Mouse (Mus musculus): ENCODE results near the gene Plcl1. TPM values are rescaled to one million over a fixed set of nuclear protein-coding genes. Genes with fewer than 3 reads are reported as not detected.

Plcl1 gene
- 1 to 10 TPM; 7.4 to 7.7 TPM for total RNA-seq (2021)
- long read RNA-seq, experiment 1, partial matches to known transcripts: 1 of 1 reads
- long read RNA-seq, experiment 1, other reads (novel, unspliced or antisense): 0 of 1 reads
- long read RNA-seq, experiment 2, partial matches to known transcripts: 2 of 3 reads
- long read RNA-seq, experiment 2, other reads (novel, unspliced or antisense): 1 of 3 reads

GRCm38 (mm10) chr1:55405272-55406022 is at the start of gene Plcl1:
Plcl1 (plus strand) TSS chr1:55405921.
- peak; percentile 96 for DNase-seq

DNA sequence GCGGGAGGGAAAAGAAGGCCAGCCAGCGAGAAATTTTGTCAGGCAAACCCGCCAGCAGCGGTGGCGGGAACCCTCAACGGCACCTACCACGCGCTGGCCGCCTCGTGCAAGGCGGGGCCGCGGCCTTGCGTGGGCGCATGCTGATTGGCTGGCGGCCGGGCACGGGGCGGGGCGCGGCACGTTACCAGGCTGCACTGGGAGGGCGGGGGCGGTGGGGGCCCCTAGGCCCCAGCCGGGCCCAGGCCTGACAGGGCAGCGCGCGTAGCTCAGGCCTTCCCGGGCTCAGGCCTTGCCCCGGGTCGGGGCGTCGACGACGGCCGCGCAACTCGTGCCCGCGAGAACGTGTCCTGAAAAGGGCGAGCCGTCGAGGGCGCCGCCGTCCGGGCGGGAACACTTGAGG is 43.1 kb upstream of the Plcl1 start:
- DNase-seq: no peak

GRCm38 (mm10) chr1:55363044-55363565 is 42.6 kb upstream of the Plcl1 start, which contains the start of gene Boll:
Boll (minus strand) TSS chr1:55363469.
- peak; percentile 84 for DNase-seq

GRCm38 (mm10) chr1:55363586-55363985 is 42.1 kb upstream of the Plcl1 start:
- DNase-seq: peak; percentile 46

DNA sequence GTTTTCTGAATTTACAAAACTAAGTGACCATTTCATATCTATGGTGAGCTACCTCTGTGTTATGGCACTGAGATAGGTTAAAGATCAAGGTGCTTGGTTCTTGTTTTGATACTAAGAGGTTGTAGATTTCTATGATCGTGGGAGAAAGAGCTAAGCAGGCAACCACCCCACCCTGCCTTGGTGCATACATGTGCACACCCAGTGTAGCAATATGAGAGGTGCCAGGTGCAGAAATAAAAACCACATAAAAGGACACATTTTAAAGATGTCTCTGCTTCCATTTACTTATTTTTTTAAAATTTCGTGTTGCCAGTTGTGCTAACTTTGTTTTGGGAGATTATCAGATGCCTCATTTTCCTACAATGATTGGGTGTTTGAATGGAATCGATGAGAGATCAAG is 33.1 kb upstream of the Plcl1 start:
- no peak for DNase-seq

DNA sequence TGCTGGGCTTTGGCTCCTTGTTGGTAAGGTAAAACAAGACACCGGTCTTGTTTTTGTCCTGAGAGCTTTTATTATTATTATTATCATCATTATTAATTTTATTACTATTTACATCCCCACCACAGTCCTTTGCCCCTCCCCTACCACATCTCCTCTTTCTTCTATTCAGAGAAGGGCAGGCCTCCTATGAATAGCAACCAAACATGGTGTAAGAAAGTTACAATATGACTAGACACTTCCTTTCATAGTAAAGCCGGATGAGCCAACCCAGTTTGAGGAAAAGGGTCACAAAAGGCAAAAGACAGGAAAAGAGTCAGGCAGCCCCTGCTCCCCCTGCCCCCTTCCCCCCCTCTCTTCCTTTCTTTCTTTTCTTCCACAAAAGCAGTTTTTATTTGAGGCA is 25.2 kb upstream of the Plcl1 start:
- DNase-seq: no peak

- peak; percentile 86 for DNase-seq
These were observed 22.5 kb upstream of the Plcl1 start for GRCm38 (mm10) chr1:55383114-55383773.

- DNase-seq: no peak
These were observed 5.8 kb upstream of the Plcl1 start for GRCm38 (mm10) chr1:55399891-55400290.

- peak; percentile 31 for DNase-seq
These were observed 1.3 kb upstream of the Plcl1 start for GRCm38 (mm10) chr1:55404439-55404838.

DNA sequence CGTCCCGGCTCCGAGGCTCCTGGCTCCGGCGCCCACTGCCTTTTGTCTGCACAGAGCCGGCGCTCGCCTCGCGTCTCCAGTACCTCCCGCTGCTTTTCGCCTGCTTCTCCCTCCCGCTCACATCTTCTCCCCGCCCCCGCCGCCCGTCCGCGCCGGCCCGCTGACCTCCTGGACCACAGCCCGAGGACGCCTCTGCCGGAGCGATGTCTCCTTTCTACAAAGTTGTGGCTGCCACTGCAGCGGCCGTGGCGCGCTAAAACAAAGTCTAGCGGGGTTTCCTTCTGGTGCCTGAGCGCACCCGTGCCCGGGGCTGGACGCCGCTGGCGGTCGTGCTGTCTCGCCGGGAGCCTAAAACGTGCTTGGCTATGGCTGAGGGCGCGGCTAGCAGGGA is 297 bp downstream of the Plcl1 start:
- DNase-seq: peak; percentile 80

DNA sequence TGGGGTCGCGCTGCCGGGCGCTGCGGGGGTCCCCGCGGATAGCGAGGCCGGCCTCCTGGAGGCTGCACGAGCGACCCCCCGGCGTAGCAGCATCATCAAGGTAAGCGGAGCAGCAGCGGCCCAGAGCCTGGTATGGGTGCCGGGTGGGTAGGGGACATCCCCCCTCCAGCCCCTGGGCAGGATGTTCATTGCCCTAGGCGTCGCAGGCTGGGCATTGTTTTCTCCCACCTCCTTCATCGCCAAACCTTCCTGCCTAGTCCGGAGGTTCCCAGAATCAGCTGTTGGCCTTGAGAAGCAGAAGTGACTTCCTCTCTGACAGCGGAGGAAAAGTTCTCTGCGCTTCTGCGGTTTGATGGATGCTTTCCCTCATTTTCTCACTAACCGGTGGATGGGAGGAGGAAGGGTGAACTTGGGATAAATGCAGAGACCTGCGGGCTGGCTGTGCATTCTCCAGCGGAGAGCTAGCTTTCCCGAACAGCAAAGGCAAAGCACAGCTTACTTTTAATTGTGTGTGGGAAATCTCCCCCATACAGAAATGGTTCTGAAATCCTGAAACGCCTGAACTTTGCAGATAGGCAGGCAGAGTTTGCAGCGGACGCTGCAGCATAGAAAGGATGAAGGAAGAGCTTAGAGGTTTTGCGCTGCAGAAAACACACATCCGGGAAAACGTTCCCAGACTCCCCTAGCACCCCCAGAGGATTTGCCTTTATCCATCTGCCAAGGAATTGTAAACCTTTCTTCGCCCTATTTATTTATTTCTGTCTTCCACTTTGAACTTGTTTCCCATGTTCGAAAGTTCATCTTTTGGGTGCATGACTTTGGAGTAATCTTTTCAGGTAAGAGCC is 1.0 kb downstream of the Plcl1 start:
- peak; percentile 35 for DNase-seq

DNA sequence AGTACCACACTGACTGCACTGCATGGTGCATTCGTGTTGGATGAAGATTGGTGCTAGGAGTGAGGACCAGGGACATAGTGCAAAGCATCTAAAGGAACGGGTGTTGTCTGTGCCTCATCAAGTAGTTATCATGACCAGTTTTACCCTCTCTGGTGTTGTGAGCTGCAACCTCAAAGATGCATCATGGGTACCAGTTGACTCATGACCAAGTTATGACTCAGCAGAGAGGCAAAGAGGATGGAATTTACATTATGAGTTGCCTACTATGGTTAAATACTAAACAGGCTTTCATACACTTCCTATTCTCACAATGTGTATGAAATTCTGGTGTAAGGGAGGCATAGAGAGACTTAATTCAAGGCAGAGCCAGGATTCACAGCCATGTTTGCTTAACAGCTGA is 4.9 kb downstream of the Plcl1 start:
- no peak for DNase-seq

- no peak for DNase-seq
These were observed 5.4 kb downstream of the Plcl1 start for GRCm38 (mm10) chr1:55411079-55411478.

- DNase-seq: no peak
These were observed 6.8 kb downstream of the Plcl1 start for GRCm38 (mm10) chr1:55412569-55412968.

GRCm38 (mm10) chr1:55413534-55413933 is 7.8 kb downstream of the Plcl1 start:
- no peak for DNase-seq

GRCm38 (mm10) chr1:55418968-55419367 is 13.2 kb downstream of the Plcl1 start:
- DNase-seq: no peak

DNA sequence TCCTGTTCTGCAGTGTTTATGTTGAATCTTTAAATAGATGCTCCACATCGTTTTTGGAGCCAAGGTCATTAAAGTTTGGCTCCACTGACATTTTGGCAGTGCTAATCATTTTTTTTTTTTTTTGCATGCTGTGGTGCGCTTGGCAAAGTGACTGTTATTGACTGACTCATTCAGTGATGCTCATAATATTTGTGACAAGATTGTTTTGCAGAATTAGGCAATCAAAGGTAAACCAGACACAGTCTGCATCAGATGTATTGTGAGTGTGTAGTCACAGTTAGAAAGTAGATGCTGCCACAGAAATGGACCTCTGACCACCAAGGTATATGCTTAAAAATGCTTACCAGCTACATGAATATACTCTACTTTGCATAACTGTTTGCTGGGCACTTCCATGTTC is 21.9 kb downstream of the Plcl1 start:
- DNase-seq: no peak

- DNase-seq: no peak
These were observed 23.3 kb downstream of the Plcl1 start for GRCm38 (mm10) chr1:55429051-55429450.

GRCm38 (mm10) chr1:55429708-55430107 is 24.0 kb downstream of the Plcl1 start:
- no peak for DNase-seq

- DNase-seq: no peak
These were observed 24.9 kb downstream of the Plcl1 start for GRCm38 (mm10) chr1:55430587-55430986.

GRCm38 (mm10) chr1:55436589-55436988 is 30.9 kb downstream of the Plcl1 start:
- DNase-seq: no peak

GRCm38 (mm10) chr1:55437095-55437494 is 31.4 kb downstream of the Plcl1 start:
- DNase-seq: no peak

Measured in gastrocnemius, postnatal 10 days (tissue).